Mouse (Mus musculus): ENCODE measurements around the gene Ccdc40.
A peak's percentile ranks its signal among the peaks of the same experiment; 100 is the strongest.
"Not testable (repeated sequence)": the region's sequence is repeated elsewhere in the genome, so short reads cannot be mapped to it uniquely, and the experiment has no call there.

Ccdc40 gene

GRCm38 (mm10) chr11:119237007-119237406 lies 8.6 kb downstream of the Ccdc40 start:
- no peak for DNase-seq (ENCODE audit: low read depth)

GRCm38 (mm10) chr11:119237568-119238304 lies 9.4 kb downstream of the Ccdc40 start:
- DNase-seq (ENCODE audit: low read depth): no peak

- peak; percentile 70 for DNase-seq (ENCODE audit: low read depth)
Observed at GRCm38 (mm10) chr11:119238305-119238721, 9.9 kb downstream of the Ccdc40 start.

- no peak for DNase-seq (ENCODE audit: low read depth)
Observed at GRCm38 (mm10) chr11:119239480-119239879, 11.1 kb downstream of the Ccdc40 start.

- DNase-seq (ENCODE audit: low read depth): not testable (repeated sequence)
Observed at GRCm38 (mm10) chr11:119245543-119245942, 17.2 kb downstream of the Ccdc40 start.

GRCm38 (mm10) chr11:119249011-119249410 lies 20.6 kb downstream of the Ccdc40 start:
- DNase-seq (ENCODE audit: low read depth): peak; percentile 55

GRCm38 (mm10) chr11:119250998-119251397 lies 22.6 kb downstream of the Ccdc40 start:
- DNase-seq (ENCODE audit: low read depth): no peak

- no peak for DNase-seq (ENCODE audit: low read depth)
Observed at GRCm38 (mm10) chr11:119252854-119253541, 24.6 kb downstream of the Ccdc40 start.

GRCm38 (mm10) chr11:119256557-119256956 lies 28.2 kb downstream of the Ccdc40 start:
- not testable (repeated sequence) for DNase-seq (ENCODE audit: low read depth)

GRCm38 (mm10) chr11:119258216-119258571 lies 29.8 kb downstream of the Ccdc40 start:
- no peak for DNase-seq (ENCODE audit: low read depth)

GRCm38 (mm10) chr11:119258572-119259322 lies 30.4 kb downstream of the Ccdc40 start:
- DNase-seq (ENCODE audit: low read depth): peak; percentile 50

- DNase-seq (ENCODE audit: low read depth): no peak
Observed at GRCm38 (mm10) chr11:119259977-119260376, 31.6 kb downstream of the Ccdc40 start.

- DNase-seq (ENCODE audit: low read depth): no peak
Observed at GRCm38 (mm10) chr11:119264413-119264812, 36.0 kb downstream of the Ccdc40 start.

- DNase-seq (ENCODE audit: low read depth): no peak
Observed at GRCm38 (mm10) chr11:119265811-119266210, 37.4 kb downstream of the Ccdc40 start.

GRCm38 (mm10) chr11:119267241-119267674 lies 38.9 kb downstream of the Ccdc40 start:
- no peak for DNase-seq (ENCODE audit: low read depth)

- DNase-seq (ENCODE audit: low read depth): peak; percentile 97
Observed at GRCm38 (mm10) chr11:119267768-119268556, 39.6 kb downstream of the Ccdc40 start, which contains the start of gene Gaa. Gaa (plus strand) TSS chr11:119267887.

GRCm38 (mm10) chr11:119268557-119269195 lies 40.3 kb downstream of the Ccdc40 start:
- DNase-seq (ENCODE audit: low read depth): no peak

- not testable (repeated sequence) for DNase-seq (ENCODE audit: low read depth)
Observed at GRCm38 (mm10) chr11:119272492-119272891, 44.1 kb downstream of the Ccdc40 start.

- DNase-seq (ENCODE audit: low read depth): no peak
Observed at GRCm38 (mm10) chr11:119273186-119273930, 45.0 kb downstream of the Ccdc40 start.

GRCm38 (mm10) chr11:119281030-119281429 lies 52.7 kb downstream of the Ccdc40 start:
- no peak for DNase-seq (ENCODE audit: low read depth)

All from c-Kit-positive CD71-positive TER-119-negative erythroid progenitor cells, embryonic 14.5 days (primary cell).